Mouse (Mus musculus) T-helper 17 cell (primary cell): ENCODE results near the gene Banp.

Experiments
- in situ Hi-C, 2 experiments: fragments of 300-600 bp; cut with MboI, MseI; formaldehyde crosslinking; loops; 1 replicate in 1 of 2; 2 replicates in 1 of 2; pipeline ENCODE4 v1.15.1; 2025; ENCODE audit warnings: high pct_unique_total_duplicates in 2 of 2

Banp gene

DNA sequence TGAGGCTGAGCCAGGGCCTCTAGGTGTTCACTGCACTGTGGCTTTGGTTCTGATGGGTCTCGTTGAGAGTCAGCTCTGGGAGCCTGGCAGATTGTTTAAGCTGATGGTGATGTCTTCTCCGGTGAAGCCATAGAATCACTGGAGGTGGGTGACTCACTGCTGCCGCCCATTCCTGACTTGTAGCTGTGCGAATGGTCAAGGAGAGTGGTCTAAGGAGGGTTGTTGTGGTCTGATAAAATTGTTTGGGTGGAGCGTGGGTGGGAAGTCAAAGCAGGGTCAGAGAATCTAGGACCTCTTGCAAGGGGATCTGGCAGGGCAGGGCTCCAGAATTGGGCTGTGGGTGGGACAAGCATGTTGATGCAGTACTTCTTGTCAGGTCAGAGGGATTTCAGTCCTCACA, 61.1 kb downstream of the Banp start:
- in situ Hi-C loops: no loop called here

DNA sequence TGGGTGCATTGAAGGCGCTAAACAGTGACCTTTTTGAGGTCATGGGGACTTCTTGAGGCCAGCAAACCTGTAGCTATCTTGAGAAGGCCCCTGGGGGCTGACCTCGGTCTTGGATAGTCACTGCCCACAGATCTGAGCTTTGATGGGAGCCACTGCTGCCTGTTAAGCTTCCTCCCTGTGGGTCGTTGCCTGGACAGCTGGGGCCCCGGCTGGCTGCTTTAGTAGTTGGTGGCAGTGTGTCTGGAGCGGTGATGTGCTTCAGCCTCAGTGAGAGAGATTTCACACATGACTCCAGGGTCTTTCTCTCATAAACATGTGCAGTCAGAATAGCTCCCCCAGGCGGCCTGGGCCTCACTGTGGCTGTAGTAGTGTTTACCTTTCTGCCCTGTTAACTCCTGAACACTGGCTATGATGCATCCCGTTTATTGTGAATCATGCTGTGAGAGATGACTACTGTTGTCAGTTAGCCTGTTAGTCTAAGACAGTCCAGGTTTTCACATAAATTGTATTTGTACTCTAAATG, 61.6 kb downstream of the Banp start:
- in situ Hi-C loops: no loop called here

DNA sequence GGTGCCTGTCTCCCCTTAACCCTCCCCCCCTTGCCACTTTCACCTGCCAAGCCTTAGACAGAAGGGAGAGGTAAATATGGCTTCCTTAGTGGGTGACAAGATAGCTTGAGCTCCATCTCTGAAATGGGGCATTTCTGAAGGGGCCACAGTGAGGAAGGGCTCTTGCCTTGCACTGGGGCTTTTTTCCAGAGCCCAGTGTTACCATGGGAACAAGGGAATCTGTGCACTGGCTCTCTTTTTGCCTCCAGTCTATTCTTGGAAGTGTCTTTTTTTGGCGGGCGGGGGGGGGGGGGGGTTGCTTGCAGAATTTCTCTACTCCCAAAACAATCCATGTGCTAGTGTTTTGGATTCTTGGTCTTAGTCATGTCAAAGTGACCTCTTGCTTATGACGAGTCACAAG, 65.1 kb downstream of the Banp start:
- in situ Hi-C loops: no loop called here

DNA sequence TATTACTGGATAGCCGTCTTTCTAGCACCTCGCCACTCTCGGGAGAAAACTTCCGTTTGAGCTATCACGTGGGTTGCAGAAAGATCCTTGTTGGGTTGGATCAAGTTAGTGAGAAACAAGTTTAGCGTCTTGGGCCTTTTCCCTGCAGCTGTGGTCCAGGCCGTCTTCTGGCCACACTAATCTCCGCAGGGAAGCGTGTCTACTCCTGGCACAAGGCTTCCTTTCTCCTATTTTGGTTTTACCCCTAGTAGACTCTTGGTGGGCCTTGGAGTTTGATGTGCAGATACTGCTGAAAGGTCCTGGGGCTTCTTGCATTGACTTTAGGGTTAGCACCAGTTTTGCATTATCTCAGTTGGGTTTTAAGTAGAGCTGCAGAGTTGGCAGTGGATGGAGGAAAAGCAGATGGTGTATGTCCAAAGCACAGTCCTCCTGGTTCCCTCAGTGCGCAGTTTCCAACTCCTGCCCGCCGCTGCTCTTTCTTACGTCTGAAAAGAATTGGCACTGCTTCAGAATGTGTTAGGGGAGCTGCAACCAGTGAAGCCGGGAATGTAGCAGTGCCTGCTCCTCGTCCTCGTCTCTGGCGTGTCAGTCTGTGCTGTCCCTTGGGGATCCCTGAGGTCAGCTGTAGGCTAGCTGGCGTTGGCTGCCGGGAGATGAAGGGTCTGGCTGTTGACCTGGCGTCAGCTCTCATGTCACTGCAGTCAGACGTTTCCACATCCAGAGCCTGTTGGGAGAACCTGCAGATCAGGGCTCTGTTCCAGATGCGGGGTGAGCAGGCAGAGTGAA, 68.7 kb downstream of the Banp start:
- in situ Hi-C loops: no loop called here

DNA sequence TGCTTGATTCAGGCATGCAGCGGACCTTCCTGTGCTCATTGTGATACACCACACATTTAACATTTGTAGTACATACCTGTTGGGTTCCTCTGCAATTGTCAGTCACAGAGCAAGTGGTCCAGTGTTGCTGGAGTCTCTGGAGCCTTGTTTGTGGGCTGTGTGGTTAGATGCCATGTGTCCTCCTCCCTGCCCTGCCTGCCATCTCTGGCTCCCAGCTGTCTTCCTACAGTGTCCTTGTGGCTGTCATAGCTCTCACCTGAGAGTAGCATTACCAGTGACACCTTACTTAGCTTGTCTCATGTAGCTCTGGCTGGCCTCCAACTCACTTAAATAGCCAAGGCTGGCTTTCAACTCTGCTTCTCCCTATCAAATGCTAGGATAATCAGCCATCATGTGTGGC, 69.6 kb downstream of the Banp start:
- in situ Hi-C loops: no loop called here

DNA sequence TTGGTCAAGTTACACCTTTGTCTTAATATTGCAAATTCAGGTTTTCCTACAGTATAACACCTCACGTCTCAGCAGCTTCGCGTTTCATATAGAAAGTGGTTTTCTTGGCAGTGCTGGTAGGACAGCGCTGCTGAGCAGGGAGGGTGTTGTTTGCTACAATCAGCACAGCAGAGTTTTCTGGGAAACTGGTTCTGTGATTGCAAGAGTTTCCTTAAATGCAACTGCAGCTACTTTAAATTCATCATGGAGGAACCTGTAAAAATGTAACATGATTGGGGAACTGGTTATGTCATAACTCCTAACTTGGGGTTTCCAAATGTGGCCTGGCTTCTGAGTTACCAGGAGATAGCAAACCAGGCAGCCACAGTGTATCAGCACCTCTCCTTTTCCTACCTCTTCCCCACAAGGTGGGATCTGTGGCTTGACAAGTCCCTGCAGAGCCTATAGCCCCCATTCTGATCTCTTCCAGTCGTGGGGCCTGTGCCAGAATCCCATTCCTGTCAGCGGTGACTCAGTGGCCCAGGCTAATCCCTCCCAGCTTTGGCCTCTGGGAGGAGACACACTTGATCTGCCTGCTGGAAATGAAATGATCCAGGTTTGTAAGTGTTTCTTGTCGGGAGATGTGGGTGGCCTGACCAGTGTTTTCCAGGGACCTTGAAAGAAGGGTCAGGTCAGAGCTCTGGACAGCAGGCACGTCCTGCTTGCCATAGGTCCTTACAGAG, 70.7 kb downstream of the Banp start:
- in situ Hi-C loops: no loop called here

DNA sequence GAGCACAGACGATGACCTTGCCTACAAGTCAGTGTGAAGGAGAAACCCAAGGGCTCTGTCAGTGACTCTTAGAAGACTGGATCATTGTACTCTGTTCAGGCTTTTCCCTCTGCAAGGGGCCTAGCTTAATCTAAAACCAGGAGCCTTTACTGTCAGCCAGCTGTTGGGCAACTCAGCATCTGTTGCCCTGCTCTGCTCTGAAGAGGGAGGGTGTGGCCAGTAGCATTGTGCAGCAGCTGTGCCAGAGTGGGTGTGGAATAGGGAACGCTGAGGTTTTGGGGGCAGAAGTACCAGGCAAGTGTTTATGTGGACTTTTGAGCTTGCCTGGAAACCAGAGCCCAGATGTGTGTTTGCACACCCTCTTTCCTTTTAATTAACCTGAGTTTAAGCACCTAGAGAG, 72.2 kb downstream of the Banp start:
- in situ Hi-C loops: no loop called here

DNA sequence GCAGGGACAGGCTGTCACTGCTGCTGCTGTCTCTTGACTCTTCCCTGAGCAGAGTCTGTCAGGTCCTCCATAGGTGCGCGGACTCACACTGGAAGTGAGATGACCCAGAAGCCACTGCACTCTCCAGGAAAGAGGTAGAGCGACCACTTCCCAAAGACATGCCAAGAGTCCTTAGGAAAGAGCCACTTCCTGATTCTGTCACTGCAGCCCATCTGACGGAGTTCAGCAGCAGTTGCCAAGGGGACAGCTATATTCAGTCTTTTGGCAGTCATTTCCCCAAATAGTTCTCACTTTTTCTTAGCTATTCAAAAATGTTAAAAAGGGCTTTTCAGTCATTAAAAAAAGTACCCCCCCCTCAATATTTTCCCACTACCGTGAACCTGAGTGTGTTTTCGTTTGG, 72.7 kb downstream of the Banp start:
- in situ Hi-C loops: no loop called here

DNA sequence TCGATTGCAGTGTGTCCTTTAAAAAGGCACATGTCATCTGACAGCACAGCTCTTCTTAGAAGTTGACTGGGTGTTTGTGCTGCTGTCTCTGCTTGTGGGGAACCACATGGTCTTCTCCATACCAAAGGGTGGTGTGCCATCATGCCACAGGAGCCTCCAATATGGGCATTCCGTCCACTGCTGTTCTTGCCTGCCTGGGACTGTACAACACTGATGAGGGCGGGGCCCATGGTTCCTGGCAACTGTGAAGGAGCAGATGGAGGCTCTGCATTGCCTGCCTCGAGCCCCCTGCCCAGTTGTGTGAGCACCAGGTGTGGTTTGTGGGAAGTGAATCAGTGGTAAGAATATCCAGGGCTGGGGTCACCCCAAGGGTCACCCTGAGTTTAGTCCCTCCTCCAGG, 73.2 kb downstream of the Banp start:
- in situ Hi-C loops: no loop called here

DNA sequence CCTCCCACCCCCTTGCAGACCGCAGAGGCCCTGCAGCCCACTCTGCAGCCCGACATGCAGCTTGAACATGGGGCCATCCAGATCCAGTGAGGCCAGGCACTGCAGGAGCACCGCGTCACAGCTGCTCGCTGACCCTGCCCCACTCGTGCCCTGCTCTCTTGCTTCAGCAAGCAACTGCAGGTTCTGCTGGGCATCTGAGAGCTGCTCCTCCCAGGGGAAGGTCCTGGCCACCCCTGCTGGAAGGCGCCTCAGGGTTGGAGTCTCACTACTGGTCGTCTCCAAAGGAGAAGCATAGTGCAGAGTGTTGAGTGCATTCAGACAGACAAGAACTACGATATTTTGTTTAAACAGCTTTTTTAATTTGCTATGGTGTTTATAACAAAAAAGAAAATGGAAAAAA, 76.0 kb downstream of the Banp start:
- in situ Hi-C loops: loop anchor here in 1 of 2 experiments (25.0 kb wide), 1 partner anchor 1738 kb away; no protein-coding TSS in a partner anchor

DNA sequence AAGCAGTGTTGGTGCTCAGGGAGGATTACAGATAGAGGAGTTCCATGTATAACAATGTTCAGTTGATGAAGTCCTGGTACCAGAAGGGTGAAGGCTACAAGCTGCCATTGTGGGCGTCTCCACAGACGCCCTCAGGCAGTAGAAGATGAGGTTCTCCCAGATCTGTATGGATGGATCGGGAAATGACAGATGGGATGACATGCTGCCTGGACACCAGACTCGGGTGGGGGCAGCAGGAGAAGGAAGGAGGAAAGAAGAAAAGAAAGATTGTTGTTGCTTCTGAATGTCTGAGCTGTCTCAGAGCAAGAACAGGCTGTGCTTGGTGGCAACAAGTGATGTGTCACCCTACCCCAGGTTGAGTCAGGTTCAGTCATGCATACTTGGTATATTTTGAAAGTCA, 78.6 kb downstream of the Banp start:
- in situ Hi-C loops: loop anchor here in 1 of 2 experiments (25.0 kb wide), 1 partner anchor 1741 kb away; no protein-coding TSS in a partner anchor

DNA sequence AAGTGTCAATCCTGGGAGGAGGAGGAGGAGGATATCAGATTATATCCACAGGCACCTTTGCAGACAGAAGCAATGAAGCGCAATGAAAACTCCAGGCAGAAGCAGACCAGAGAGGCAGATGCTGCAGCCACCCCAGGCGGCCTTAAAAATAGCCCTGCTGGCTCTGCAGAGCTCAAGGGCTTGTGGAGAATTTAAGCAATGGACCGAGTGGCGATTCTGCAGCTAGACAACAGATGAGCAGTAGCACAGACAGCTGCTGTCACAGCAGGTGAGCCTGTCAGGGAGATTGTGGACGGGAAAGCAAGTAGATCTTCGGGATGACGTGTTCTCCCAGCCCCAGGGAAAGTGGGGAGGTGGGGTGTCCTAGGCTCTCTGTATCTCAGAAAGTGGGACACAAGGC, 81.4 kb downstream of the Banp start:
- in situ Hi-C loops: loop anchor here in 1 of 2 experiments (25.0 kb wide), 1 partner anchor 1744 kb away; no protein-coding TSS in a partner anchor

DNA sequence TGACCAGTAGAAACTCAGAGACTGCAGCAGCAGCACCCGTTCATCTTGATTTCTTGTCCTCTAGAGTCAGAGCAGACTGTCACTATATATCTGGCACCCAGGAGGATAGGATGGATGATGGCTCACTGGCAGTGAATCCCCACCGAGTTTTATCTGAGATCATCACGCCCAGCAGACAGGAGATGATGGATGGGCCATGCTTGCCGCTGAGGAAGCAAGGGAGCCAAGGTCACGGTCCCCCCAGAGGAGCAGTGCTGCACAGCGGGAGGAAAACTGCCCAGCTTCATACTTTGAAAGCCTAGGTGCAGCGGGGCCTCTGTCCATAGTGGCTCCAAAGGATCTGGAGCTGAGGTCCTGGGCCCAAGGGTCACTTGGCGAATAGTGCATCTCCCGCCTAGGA, 83.2 kb downstream of the Banp start:
- in situ Hi-C loops: loop anchor here in 1 of 2 experiments (25.0 kb wide), 1 partner anchor 1745 kb away; no protein-coding TSS in a partner anchor

DNA sequence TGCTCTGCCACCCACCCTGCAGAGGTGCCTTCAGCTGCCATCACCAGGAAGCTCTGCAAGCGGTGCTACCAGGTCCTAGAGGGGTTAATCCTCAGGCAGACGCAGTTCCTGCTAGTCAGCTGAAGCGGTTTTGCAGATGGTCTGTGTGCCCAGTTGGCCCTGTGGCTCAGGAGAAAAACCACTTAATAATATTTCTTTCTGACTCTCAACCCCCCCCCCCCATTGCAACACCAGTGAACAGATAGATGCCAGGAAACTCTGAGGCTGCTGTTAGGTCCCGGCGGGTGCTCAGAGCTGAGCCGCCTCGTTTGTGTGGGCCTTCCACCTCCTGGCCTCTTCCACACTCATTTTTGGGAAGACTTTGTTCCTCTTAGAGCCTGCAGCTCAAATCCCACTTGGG, 86.0 kb downstream of the Banp start:
- in situ Hi-C loops: loop anchor here in 1 of 2 experiments (25.0 kb wide), 1 partner anchor 1748 kb away; no protein-coding TSS in a partner anchor

DNA sequence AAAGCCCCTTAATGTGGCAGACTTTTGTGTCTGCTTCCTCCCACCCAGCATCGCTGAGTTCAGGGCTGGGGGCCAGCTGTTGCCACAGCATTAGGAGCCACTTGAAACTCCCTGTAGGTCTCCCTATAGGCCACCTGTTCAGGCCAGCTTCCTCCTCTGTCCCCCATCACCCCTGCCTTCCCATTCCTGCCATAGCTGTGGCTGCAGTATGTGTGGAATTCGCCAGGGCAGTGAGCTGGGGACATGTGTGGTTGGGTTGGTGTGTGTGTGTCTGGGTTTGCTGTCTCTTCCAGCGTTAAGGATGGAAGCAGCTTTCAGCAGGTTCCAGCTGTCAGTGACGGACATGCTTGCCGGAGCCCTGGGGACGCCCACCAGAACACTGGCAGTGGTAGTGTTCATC, 86.8 kb downstream of the Banp start:
- in situ Hi-C loops: loop anchor here in 1 of 2 experiments (25.0 kb wide), 1 partner anchor 1749 kb away; no protein-coding TSS in a partner anchor

DNA sequence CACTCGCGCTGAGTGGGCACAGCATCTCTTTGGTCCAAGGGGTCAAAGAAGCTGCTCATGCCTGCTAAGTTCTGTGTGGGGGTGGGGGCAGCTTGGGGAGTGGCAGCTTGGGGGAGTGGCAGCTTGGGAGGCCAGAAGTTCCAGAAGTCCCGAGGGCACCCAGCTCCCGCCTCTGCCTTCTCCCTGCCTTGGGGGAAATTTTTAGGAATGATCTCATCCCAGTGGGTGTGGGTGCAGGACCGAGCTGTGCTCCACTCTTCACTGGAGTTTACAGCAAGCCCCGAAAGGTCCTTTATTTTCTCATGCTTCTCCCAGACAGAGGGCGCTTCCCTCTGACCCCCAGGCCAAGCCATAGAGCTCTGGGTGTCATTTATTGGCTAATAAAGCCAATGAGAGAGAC, 87.7 kb downstream of the Banp start:
- in situ Hi-C loops: loop anchor here in 1 of 2 experiments (25.0 kb wide), 1 partner anchor 1750 kb away; no protein-coding TSS in a partner anchor

DNA sequence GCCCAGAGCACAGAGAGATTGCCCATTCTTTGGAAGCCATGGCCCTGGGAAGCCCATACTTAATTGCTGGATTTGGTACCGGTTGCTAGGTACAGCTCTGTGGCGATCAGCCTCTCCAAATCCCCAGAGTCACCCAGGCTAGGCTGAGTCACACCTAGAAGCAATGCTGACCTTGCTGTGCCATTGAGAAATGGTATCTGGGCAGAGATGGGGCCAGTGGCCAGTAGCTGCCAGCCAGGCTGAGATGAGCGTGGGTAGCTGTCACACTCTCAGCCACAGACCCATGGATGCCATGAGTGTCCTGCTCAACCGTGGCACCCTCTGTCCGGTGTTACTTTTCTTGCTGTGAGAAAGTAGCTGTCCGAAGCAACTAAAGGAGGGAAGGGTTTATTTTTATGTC, 88.5 kb downstream of the Banp start:
- in situ Hi-C loops: loop anchor here in 1 of 2 experiments (25.0 kb wide), 1 partner anchor 1751 kb away; no protein-coding TSS in a partner anchor

DNA sequence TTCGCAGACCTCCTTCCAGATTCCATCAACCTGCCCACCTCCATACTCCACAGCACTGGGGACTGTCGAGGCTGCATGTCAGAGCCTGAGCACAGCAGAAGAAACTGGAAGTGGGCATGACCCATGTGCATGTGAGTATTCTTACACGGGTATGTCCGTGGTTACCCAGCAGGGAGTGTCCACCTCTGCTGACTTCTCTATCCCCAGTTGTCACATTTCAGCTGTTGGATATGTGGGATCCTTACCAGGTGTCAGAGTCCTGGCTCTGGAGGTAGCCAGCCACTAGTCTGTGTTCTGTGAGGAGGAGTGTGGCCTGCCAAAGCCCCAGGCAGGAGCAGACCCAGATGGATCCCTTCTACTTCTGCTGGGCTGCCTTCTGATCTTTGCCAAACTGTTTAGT, 89.9 kb downstream of the Banp start:
- in situ Hi-C loops: loop anchor here in 1 of 2 experiments (25.0 kb wide), 1 partner anchor 1752 kb away; no protein-coding TSS in a partner anchor

DNA sequence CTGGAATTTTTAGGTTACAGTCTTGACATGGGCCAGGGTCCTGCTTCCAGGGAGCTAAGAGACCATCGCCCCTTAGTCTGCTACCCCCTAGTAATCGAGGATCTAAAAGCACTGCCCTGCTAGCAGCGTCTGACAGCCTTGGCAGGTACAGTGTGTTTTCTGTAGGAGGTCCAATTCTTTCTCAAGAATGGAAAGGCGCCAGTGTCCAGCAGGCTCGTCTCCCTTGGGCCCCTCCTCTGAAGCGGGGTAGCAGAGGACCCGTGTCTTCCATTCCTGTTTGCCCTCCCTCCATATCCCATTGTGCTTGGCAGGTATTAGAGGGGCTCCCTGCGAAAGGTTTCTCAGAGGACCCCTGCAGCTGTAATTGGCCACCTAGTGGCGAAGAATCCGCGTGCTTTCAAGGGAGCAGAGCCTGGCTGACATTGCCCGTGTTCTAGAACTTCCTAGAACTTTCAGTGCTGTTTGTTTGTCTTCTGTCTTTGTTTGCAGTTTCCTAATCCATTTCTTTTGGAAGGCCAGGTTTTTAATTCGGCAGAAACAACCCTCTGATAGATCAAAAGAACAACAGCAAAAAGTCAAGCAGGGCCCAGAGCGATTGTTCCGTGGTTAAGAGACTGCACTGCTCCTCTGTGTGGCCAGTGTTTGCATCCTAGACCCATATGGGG, 97.8 kb downstream of the Banp start:
- in situ Hi-C loops: loop anchor here in 1 of 2 experiments (10.0 to 25.0 kb wide), 2 partner anchors 687 to 1760 kb away; no protein-coding TSS in a partner anchor

DNA sequence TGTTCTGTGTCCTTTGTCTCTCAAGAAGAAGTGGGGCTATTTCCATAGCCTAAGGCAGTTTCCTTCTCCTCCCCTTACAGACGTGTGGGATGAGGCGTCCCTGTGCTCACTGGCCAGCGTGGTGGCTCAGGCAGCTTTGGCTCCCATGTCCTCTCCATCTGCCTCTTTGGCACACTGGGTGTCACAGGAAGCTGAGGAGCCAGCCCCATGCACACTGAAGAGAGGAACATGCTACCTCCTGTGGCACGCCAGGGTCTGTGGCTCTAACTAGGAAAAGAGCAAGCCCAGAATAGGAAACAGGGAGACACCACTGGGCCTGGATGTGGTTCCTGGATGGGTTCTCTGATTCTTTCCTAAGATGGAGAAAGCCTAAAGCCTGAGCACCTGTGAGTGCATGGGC, 99.7 kb downstream of the Banp start:
- in situ Hi-C loops: loop anchor here in 1 of 2 experiments (10.0 to 25.0 kb wide), 2 partner anchors 686 to 1762 kb away; no protein-coding TSS in a partner anchor

DNA sequence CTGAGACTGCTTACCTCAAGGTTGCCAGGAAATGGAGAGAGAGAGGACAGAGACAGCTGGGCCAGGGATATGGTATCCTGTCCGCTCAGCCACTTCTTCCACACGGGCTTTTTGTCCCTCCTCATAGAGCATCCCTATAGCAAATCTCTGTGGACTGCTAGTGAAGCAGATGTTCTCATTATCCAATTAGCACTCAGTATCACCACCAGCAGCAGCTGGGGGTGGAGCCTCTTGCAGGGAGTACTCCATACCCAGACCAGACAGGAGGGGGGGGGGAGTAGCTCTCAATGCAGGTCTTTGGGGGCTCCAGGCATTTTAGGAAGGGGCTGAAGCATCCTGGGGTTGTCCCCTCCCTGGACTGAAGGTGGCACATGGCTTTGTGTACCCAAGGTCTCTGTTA, 100.4 kb downstream of the Banp start:
- in situ Hi-C loops: loop anchor here (10.0 to 25.0 kb wide), 3 partner anchors 275 to 1763 kb away; no protein-coding TSS in a partner anchor
